Mouse (Mus musculus) embryonic fibroblast, embryonic 13.5 days (primary cell): ENCODE data around the gene Evc.

ENCODE experiments used
- CTCF ChIP-seq: IDR thresholded peaks from 2 replicates; pipeline ENCODE4 v1.5.1; 2011; ENCODE audit warnings: mild to moderate bottlenecking, control low read depth, low read length, moderate library complexity, borderline replicate concordance; ENCODE audit not compliant: insufficient read depth
- POLR2A ChIP-seq: IDR thresholded peaks from 2 replicates; pipeline ENCODE4 v1.6.1; 2011; ENCODE audit warnings: low read depth, mild to moderate bottlenecking, control low read depth, low read length, moderate library complexity

- TF ChIP-seq CTCF (no peak), POLR2A (no peak)
Measured at GRCm38 (mm10) chr5:37296717-37297116, 40.0 kb downstream of the Evc start.
